Mouse (Mus musculus) limb, embryonic 14.5 days (tissue): ENCODE measurements around the gene Tnk1. TPM values are rescaled to one million over a fixed set of nuclear protein-coding genes. Genes with fewer than 3 reads are reported as not detected.

Source experiments
- ATAC-seq: fragments of 200-750 bp; cut with Nextera tagmentation; 2 replicates; pipeline ENCODE4 v1.8.0; 2017; ENCODE audit warnings: low read depth, moderate number of reproducible peaks, moderate TSS enrichment; ENCODE audit not compliant: low FRiP score
- DNase-seq: peaks from one replicate; pipeline ENCODE4 v3.0.0-alpha.2; 2015; ENCODE audit warnings: low spot score
- H3K27ac ChIP-seq: fragments of 300-500 bp; sonication (generic); replicated peaks from 2 replicates; pipeline ENCODE4 v1.5.1; 2014; ENCODE audit warnings: low read depth, mild to moderate bottlenecking, low read length, moderate library complexity, mixed read lengths
- H3K27me3 ChIP-seq: fragments of 300-500 bp; sonication (generic); 2 replicates; pipeline ENCODE4 v1.6.1; 2014; ENCODE audit warnings: low read length, mixed read lengths; ENCODE audit not compliant: control insufficient read depth, insufficient read depth
- H3K36me3 ChIP-seq: fragments of 300-500 bp; sonication (generic); 2 replicates; pipeline ENCODE4 v1.6.1; 2014; ENCODE audit warnings: mild to moderate bottlenecking, low read length, moderate library complexity, mixed read lengths; ENCODE audit not compliant: control insufficient read depth, insufficient read depth
- H3K4me1 ChIP-seq: fragments of 300-500 bp; sonication (generic); 2 replicates; pipeline ENCODE4 v1.6.1; 2014; ENCODE audit warnings: antibody characterized with exemption, low read length, mixed read lengths; ENCODE audit not compliant: control insufficient read depth, insufficient read depth
- H3K4me2 ChIP-seq: fragments of 300-500 bp; sonication (generic); replicated peaks from 2 replicates; pipeline ENCODE4 v1.6.1; 2014; ENCODE audit warnings: low read depth, mild to moderate bottlenecking, low read length, moderate library complexity; ENCODE audit not compliant: severe bottlenecking
- H3K4me3 ChIP-seq: fragments of 300-500 bp; sonication (generic); replicated peaks from 2 replicates; pipeline ENCODE4 v1.5.1; 2014; ENCODE audit warnings: low read length
- H3K9ac ChIP-seq: fragments of 300-500 bp; sonication (generic); 2 replicates; pipeline ENCODE4 v1.6.1; 2014; ENCODE audit warnings: mild to moderate bottlenecking, low read depth, low read length, moderate library complexity; ENCODE audit not compliant: severe bottlenecking
- H3K9me3 ChIP-seq: fragments of 300-500 bp; sonication (generic); 2 replicates; pipeline ENCODE4 v1.6.1; 2016; ENCODE audit warnings: low read length; ENCODE audit not compliant: control insufficient read depth
- POLR2A ChIP-seq: fragments of 200-500 bp; IDR thresholded peaks from 2 replicates; pipeline ENCODE4 v1.8.0; 2012; ENCODE audit warnings: inconsistent platforms, mild to moderate bottlenecking, moderate library complexity, borderline replicate concordance; ENCODE audit not compliant: insufficient read depth, insufficient read length; ENCODE audit errors: extremely low read depth
- WGBS: fragments of 180-500 bp; shearing (Covaris S2); extraction: QIAGEN DNeasy Blood & Tissue Kit; methylation state at CpG from one replicate; pipeline ENCODE4 v1.1.7; 2014; 5-methylcytosine and 5-hydroxymethylcytosine counted together
- polyA plus RNA-seq, 2 experiments: library from polyadenylated mRNA; depleted of rRNA in 1 of 2; stranded (reverse) in 1 of 2; unstranded in 1 of 2; fragments of >200 nt; fragmentation: Nextera tagmentation in 1 of 2; extraction: Ambion mirVana in 1 of 2; gene quantifications; 2 replicates each; pipeline versions ENCODE4 v1.2.1 to v1.2.3; 2012 to 2014

Tnk1 gene
- polyA plus RNA-seq, 2 experiments: 2.8 to 3.3 TPM

GRCm38 (mm10) chr11:69848021-69848420, 10.5 kb downstream of the Tnk1 start:
- Histone ChIP-seq H3K4me3 (peak overlapping the region; percentile 68), H3K27me3 (no peaks in the 10 kb centered on the region), H3K9ac (no peak overlapping the region), H3K36me3 (peaks cover 41% of the 10 kb centered on the region), H3K4me2 (peak overlapping the region; percentile 93; the same call in 1 of the 2 replicates), H3K9me3 (no peaks in the 10 kb centered on the region), H3K4me1 (peaks cover 17% of the 10 kb centered on the region), H3K27ac (no peak overlapping the region)
- no peak for TF ChIP-seq POLR2A
- ATAC-seq: no peak
- DNase-seq: no peak
- whole genome bisulfite sequencing: 98% methylated on average over 6 of the region's 6 CpGs

DNA sequence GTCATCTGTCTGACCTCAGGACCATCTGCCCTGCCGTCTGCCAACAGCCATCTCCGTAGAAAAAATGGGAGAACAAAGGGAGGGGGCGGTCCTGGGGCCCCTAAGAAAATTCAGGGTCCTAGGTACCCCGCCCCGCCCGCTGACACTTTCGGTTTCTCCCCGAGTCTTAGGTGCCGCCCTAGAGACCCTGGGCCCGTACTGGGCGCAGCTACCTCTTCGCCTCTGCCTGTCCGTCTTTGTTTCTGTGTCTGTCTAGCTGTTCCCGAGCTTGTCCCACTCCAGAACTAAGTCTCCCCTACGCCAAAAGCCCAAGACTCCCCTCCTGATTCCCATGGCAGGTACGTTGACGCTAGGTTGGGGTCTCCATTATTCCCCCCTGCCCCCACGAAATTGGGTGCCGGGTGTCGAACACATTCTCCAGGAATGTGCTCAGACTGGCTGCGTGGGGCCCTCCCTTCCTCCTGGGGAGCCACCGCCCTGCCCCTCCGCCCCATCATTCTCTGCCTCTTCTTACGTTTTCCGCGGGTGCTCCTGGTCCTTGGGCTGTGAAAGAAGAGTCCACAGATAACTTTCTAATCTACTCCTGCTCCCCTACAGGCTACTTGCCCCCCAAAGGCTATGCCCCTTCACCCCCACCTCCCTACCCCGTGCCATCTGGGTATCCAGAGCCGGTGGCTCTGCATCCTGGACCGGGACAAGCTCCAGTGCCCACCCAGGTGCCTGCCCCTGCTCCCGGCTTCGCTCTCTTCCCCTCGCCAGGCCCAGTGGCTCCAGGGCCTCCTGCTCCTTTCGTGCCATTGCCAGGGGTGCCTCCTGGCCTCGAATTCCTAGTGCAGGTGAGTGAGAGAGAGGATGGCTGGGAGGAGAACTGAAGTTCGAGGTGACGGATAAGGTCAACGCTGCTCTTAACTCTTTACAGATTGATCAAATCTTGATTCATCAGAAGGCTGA, 11.5 kb downstream of the Tnk1 start:
- peak; percentile 16 for DNase-seq
- H3K9me3 ChIP-seq: no peaks in the 10 kb centered on the region
- TF ChIP-seq POLR2A: no peak
- peaks cover 17% of the 10 kb centered on the region for H3K4me1 ChIP-seq
- 10% methylated on average over 37 of the region's 37 CpGs for WGBS
- H3K9ac ChIP-seq: peak overlapping the region; percentile 85
- peaks cover 40% of the 10 kb centered on the region for H3K36me3 ChIP-seq
- peak overlapping the region; percentile 93 for H3K4me2 ChIP-seq
- peak overlapping the region; percentile 84 for H3K27ac ChIP-seq
- H3K27me3 ChIP-seq: no peaks in the 10 kb centered on the region
- ATAC-seq: peak; percentile 34
- H3K4me3 ChIP-seq: peak overlapping the region; percentile 68

- H3K9ac ChIP-seq: peak within 1 kb of the TSS; percentile 85
- H3K4me2 ChIP-seq: peak within 1 kb of the TSS; percentile 93
- H3K27ac ChIP-seq: peak within 1 kb of the TSS; percentile 84
- DNase-seq (peak; percentile 91), ATAC-seq (peak; percentile 95)
- peaks cover 17% of the 10 kb centered on the region for H3K4me1 ChIP-seq
- under 1% methylated on average over 33 of the region's 38 CpGs for WGBS
- no peak for TF ChIP-seq POLR2A
- no peaks in the 10 kb centered on the region for H3K27me3 ChIP-seq
- peak within 1 kb of the TSS; percentile 68 for H3K4me3 ChIP-seq
- H3K9me3 ChIP-seq: no peaks in the 10 kb centered on the region
- peaks cover 32% of the 10 kb centered on the region for H3K36me3 ChIP-seq
These were observed 12.3 kb downstream of the Tnk1 start, which contains the start of gene Plscr3 for GRCm38 (mm10) chr11:69846198-69846680. TSS of gene Plscr3 (plus strand) at chr11:69846376.

DNA sequence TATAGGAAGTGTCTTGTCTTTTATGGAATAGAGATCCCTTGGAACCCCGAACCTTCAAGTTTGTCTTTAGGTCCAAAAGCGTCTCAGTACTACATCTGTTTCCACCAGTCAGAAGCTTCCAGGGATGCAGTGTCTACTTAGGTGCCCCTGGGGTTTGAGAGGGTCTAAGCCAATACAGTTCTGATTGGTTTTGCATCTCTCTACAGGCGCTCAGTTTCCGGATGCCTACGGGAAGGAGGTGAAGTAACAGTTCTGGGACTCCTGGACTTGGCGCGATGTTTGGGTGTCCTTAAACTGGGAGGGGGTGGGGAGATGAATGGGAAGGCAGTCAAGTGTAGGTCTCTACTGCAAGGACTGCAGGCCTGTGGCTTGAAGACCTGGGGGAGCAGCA, 19.8 kb downstream of the Tnk1 start:
- 2% methylated on average over 7 of the region's 7 CpGs for WGBS

GRCm38 (mm10) chr11:69837952-69838713, 20.4 kb downstream of the Tnk1 start, which contains the start of gene Tmem256:
TSS of gene Tmem256 (plus strand) at chr11:69838514.
- peak within 1 kb of the TSS; percentile 95 for H3K4me2 ChIP-seq
- peaks cover 12% of the 10 kb centered on the region; the same call in 1 of the 2 replicates for H3K36me3 ChIP-seq
- H3K27me3 ChIP-seq: peaks cover 5% of the 10 kb centered on the region; the same call in 1 of the 2 replicates
- peak within 1 kb of the TSS; percentile 73 for H3K4me3 ChIP-seq
- 0 out of 2 replicates have a peak, but pooled peaks have one; percentile 69 for TF ChIP-seq POLR2A
- WGBS: 0% methylated on average over 34 of the region's 34 CpGs
- DNase-seq (peak; percentile 100), ATAC-seq (peak; percentile 92)
- H3K9ac ChIP-seq: peak within 1 kb of the TSS; percentile 71
- no peaks in the 10 kb centered on the region for H3K9me3 ChIP-seq
- H3K4me1 ChIP-seq: peaks cover 37% of the 10 kb centered on the region
- peak within 1 kb of the TSS; percentile 83 for H3K27ac ChIP-seq

More for the DNA sequence above, 19.8 kb downstream of the Tnk1 start:
- peak overlapping the region; percentile 50 for H3K4me2 ChIP-seq
- peaks cover 33% of the 10 kb centered on the region for H3K4me1 ChIP-seq
- peak overlapping the region; percentile 83 for H3K27ac ChIP-seq
- TF ChIP-seq POLR2A: no peak
- peaks cover 6% of the 10 kb centered on the region; the same call in 1 of the 2 replicates for H3K36me3 ChIP-seq
- H3K27me3 ChIP-seq: peaks cover 2% of the 10 kb centered on the region; the same call in 1 of the 2 replicates
- ATAC-seq: no peak
- H3K4me3 ChIP-seq: peak overlapping the region; percentile 73
- H3K9me3 ChIP-seq: no peaks in the 10 kb centered on the region
- peak overlapping the region; percentile 63 for H3K9ac ChIP-seq
- DNase-seq: peak; percentile 20
